Mouse (Mus musculus) myocyte (in vitro differentiated cells): Measurements from ENCODE around the gene Fcgr4.

Source experiments
- CEBPB ChIP-seq: IDR thresholded peaks from 2 replicates; pipeline ENCODE4 v1.6.1; 2011; ENCODE audit warnings: mild to moderate bottlenecking, moderate library complexity; ENCODE audit not compliant: poor library complexity, insufficient read depth, severe bottlenecking
- E2F4 ChIP-seq: IDR thresholded peaks from one replicate; pipeline ENCODE4 v1.6.1; 2011; ENCODE audit warnings: mild to moderate bottlenecking, control low read depth, moderate library complexity; ENCODE audit not compliant: insufficient read depth
- MAX ChIP-seq: IDR thresholded peaks from one replicate; pipeline ENCODE4 v1.6.1; 2011; ENCODE audit warnings: low read depth, mild to moderate bottlenecking, control low read depth
- MYOD1 ChIP-seq, 3 experiments: IDR thresholded peaks; one replicate each; pipeline ENCODE4 v1.6.1; 2011; ENCODE audit warnings: control low read depth in 2 of 3, low read depth in 2 of 3, mild to moderate bottlenecking in 2 of 3, moderate library complexity in 1 of 3; ENCODE audit not compliant: insufficient read length in 2 of 3, control insufficient read depth in 1 of 3
- MYOG ChIP-seq, 3 experiments: IDR thresholded peaks; one replicate each; pipeline ENCODE4 v1.6.1; 2011; ENCODE audit warnings: control low read depth in 2 of 3, low read depth in 2 of 3, mild to moderate bottlenecking in 2 of 3; ENCODE audit not compliant: insufficient read length in 2 of 3, control insufficient read depth in 1 of 3, insufficient read depth in 1 of 3
- POLR2A ChIP-seq: IDR thresholded peaks from one replicate; pipeline ENCODE4 v1.6.1; 2011; ENCODE audit warnings: low read depth, mild to moderate bottlenecking, control low read depth, moderate library complexity; ENCODE audit not compliant: insufficient read length
- POLR2AphosphoS2 ChIP-seq: IDR thresholded peaks from one replicate; pipeline ENCODE4 v1.6.1; 2011; ENCODE audit warnings: low read depth, control low read depth; ENCODE audit not compliant: insufficient read length
- REST ChIP-seq: IDR thresholded peaks from one replicate; pipeline ENCODE4 v1.6.1; 2011; ENCODE audit warnings: mild to moderate bottlenecking, control low read depth, moderate library complexity; ENCODE audit not compliant: insufficient read depth, insufficient read length
- SRF ChIP-seq: IDR thresholded peaks from one replicate; pipeline ENCODE4 v1.6.1; 2011; ENCODE audit warnings: low read depth; ENCODE audit not compliant: control insufficient read depth, insufficient read length
- TCF12 ChIP-seq: IDR thresholded peaks from one replicate; pipeline ENCODE4 v1.6.1; 2011; ENCODE audit warnings: mild to moderate bottlenecking, control low read depth; ENCODE audit not compliant: poor library complexity, insufficient read depth, severe bottlenecking
- TCF3 ChIP-seq: IDR thresholded peaks from one replicate; pipeline ENCODE4 v1.6.1; 2011; ENCODE audit warnings: low read depth, control low read depth; ENCODE audit not compliant: insufficient read length
- USF1 ChIP-seq: IDR thresholded peaks from one replicate; pipeline ENCODE4 v1.6.1; 2011; ENCODE audit warnings: low read depth, mild to moderate bottlenecking, control low read depth, moderate library complexity

- no peak for TF ChIP-seq POLR2A
- TF ChIP-seq TCF12 = no peak
- no peak for TF ChIP-seq USF1
- TF ChIP-seq MYOD1 (IDR thresholded peaks at IDR 0.05; ENCODE audit: control insufficient read depth in 1 of 3, insufficient read length in 2 of 3, low read depth in 2 of 3) = no peak
- TF ChIP-seq SRF = no peak
- TF ChIP-seq MAX = no peak
- TF ChIP-seq POLR2AphosphoS2 = no peak
- TF ChIP-seq E2F4 = no peak
- TF ChIP-seq TCF3 = no peak
- TF ChIP-seq MYOG (IDR thresholded peaks at IDR 0.05; ENCODE audit: control insufficient read depth in 1 of 3, insufficient read depth in 1 of 3, insufficient read length in 2 of 3, low read depth in 2 of 3) = no peak
- TF ChIP-seq CEBPB = no peak
- no peak for TF ChIP-seq REST
Measured at GRCm38 (mm10) chr1:171036550-171037324, 18.0 kb downstream of the Fcgr4 start.
